Mouse (Mus musculus) skeletal muscle tissue, postnatal 0 days (tissue): ENCODE data around the gene Ccl4. TPM values are rescaled to one million over a fixed set of nuclear protein-coding genes. Genes with fewer than 3 reads are reported as not detected.

Experiments
- polyA plus RNA-seq: library from polyadenylated mRNA; unstranded; fragments of >200 nt; fragmentation: Nextera tagmentation; extraction: Ambion mirVana; gene quantifications from 2 replicates; pipeline ENCODE4 v1.2.1, GENCODE M21; 2015

The Ccl4 gene
- 0.21 and 0.23 TPM in 2 replicates for polyA plus RNA-seq

DNA sequence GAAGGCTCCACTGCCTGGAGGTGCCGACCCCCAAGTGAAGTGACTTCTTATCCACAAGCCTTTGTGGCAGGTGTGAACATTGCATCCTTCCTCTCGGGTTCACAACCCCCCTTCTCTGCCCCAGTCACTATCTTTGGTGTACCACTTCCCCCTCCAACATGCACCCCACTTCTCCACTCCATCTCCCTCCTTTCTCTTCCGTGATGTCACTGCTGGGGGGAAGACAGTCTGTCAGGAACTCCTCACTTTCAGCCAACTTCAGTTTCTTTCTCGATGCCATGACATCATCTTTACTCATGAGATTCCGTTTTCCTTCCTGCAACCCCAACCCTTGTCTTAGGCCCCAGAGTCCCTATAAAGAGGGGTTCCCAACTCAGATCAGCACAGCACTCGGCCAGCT lies at the start of gene Ccl4:
Gene Ccl4 (plus strand): TSS at position 381 of the 400 bp plus-strand sequence.

DNA sequence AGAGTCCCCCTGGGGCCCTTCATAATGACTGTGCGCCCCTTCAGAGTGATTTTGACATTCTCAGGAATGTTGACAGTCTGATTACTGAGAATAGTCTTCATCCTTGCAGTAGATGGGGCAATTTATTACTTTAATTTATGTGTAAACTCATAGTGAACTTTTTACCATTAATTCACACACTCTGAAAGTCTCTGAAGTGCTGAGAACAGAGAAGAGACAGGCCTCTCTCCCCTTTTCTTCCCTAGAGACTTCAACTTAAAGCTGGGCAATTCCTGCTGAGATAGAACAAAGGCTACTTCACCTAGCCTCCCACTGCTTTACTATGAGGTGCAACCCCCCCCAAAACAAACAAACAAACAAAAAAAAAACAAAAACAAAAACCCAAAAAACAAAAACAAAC lies 16.9 kb upstream of the Ccl4 start, which contains the start of gene Rpl9-ps1:
Gene Rpl9-ps1 (minus strand): TSS at position 101 of the 400 bp plus-strand sequence.

DNA sequence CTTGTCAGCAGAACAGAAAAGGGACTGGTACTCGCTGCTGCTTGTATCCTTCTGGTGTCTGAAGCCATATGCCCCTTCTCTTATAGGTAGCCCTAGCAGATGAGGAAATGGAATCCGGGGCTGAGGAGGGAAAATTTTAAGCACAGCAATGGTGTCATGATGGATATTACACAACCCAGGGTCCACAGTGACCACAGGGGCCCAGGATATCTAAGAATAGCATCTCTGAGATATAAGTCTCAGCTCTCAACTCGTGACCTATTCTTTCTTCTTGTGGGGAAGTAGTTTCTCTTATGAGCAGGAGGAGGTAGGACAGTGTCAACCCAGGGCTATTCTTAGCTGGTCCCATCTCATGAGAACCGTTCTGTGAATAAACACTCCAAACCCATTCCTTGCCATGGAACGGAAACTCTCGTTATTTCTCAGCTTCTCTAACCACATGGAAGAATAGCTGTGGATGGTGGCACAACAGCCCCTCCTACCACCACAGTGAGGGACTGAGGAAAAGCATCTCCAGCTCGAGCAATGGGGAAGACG lies 13.0 kb upstream of the Ccl4 start, which contains the start of gene Ccl3:
Gene Ccl3 (minus strand): TSS at position 51 of the 537 bp plus-strand sequence.

DNA sequence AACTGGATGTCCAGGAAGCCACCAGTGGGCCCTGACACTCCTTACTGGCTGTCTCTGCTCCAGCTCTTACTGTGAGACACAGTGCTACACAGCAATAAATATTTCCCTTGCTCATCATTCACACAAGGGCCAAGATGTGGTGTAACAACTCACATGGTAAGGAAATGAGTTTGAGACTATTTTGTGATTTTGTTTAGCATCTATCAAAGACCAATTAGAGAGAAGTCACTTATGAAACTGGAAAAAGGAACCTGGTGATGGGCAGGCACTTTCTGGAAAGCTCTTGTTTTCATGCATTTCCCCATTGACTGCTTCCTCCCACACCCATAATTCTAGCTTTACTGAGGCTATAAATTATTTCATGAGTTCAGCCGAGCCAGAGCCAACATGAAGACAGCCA lies 41.3 kb downstream of the Ccl4 start, which contains the start of gene Wfdc17:
Gene Wfdc17 (plus strand): TSS at position 287 of the 400 bp plus-strand sequence.

DNA sequence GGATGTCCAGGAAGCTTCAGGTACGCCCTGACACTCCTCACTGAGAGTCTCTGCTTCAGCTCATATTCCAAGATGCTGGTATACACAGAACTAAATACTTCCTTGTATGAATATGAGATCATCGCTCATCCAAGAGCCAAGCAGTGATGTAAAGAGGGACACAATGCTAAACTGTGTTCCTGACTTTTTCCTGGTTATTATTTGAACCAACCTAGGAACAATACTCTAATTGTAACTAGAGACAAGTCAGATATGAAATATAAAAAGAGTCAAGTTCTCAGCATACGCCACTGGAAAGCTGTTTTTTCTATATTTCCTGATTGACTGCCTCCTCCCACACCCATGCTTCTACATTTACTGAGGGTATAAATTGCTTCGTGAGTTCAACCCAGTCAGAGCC lies 46.3 kb downstream of the Ccl4 start, which contains the start of gene Wfdc18:
Gene Wfdc18 (plus strand): TSS at position 301 of the 400 bp plus-strand sequence.

Other genes starting within 250 kb of the Ccl4 start
- gene Gas2l2, start 233.1 kb upstream of the Ccl4 start, polyA plus RNA-seq, result 0.05 TPM in 1 of 2 replicates, not detected in the other
- 0.35 and 0.88 TPM in 2 replicates for gene 1700020L24Rik, start 224.9 kb upstream of the Ccl4 start, polyA plus RNA-seq
- 2.6 and 4.3 TPM in 2 replicates for gene Mmp28, start 199.5 kb upstream of the Ccl4 start, polyA plus RNA-seq
- 3.5 and 3.9 TPM in 2 replicates for gene Taf15, start 189.5 kb upstream of the Ccl4 start, polyA plus RNA-seq
- gene Heatr9, start 140.4 kb upstream of the Ccl4 start, polyA plus RNA-seq, result not detected in 2 replicates
- gene Ccl5, start 132.1 kb upstream of the Ccl4 start, polyA plus RNA-seq, result 0.45 and 1.5 TPM in 2 replicates
- 10.8 and 14.0 TPM in 2 replicates for gene Ccl9, start 83.9 kb upstream of the Ccl4 start, polyA plus RNA-seq
- 15.0 and 15.2 TPM in 2 replicates for gene Ccl6, start 69.5 kb upstream of the Ccl4 start, polyA plus RNA-seq
- gene Rpl9-ps1, start 17.0 kb upstream of the Ccl4 start, polyA plus RNA-seq, result not detected in 2 replicates
- 0.19 and 0.29 TPM in 2 replicates for gene Ccl3, start 13.2 kb upstream of the Ccl4 start, polyA plus RNA-seq
- 5.4 and 7.2 TPM in 2 replicates for gene Wfdc17, start 41.4 kb downstream of the Ccl4 start, polyA plus RNA-seq
- not detected in 2 replicates for gene Wfdc18, start 46.4 kb downstream of the Ccl4 start, polyA plus RNA-seq
- gene Wfdc21, start 84.4 kb downstream of the Ccl4 start, polyA plus RNA-seq, result 1.2 and 54.1 TPM in 2 replicates
- gene Heatr6, start 91.1 kb downstream of the Ccl4 start, polyA plus RNA-seq, result 8.0 and 10.4 TPM in 2 replicates
- gene Hnf1b, start 187.5 kb downstream of the Ccl4 start, polyA plus RNA-seq, result not detected in 2 replicates